Mouse (Mus musculus) layer of hippocampus, adult 9-10 months (tissue): ENCODE measurements around the gene Apold1.
A peak's percentile ranks its signal among the peaks of the same experiment; 100 is the strongest.

Experiments
- DNase-seq: peaks from one replicate; pipeline ENCODE4 v3.0.0; 2022; ENCODE audit warnings: low spot score

Apold1 gene

GRCm38 (mm10) chr6:134981231-134982062, at the start of gene Apold1:
Gene Apold1 (plus strand): TSS chr6:134981718.
- DNase-seq: no peak

GRCm38 (mm10) chr6:134932486-134933206, 48.9 kb upstream of the Apold1 start:
- DNase-seq: no peak

DNA sequence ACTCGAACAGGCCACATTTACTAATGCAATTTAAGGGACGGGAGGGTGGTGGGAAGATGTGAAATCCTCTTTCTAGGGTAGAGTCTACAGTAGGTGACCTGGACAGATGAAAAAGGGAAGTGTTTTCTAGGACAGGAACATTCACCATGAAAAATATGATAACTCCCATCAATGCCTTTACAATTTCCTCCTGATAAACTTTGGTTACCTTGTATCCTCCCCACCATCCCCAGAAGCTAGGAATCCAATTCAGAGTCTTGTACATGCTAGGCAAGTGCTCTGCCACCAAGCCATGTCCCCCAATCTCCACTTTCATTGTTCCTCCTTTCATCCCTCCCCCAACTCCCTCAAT, 48.3 kb upstream of the Apold1 start:
- DNase-seq: no peak

DNA sequence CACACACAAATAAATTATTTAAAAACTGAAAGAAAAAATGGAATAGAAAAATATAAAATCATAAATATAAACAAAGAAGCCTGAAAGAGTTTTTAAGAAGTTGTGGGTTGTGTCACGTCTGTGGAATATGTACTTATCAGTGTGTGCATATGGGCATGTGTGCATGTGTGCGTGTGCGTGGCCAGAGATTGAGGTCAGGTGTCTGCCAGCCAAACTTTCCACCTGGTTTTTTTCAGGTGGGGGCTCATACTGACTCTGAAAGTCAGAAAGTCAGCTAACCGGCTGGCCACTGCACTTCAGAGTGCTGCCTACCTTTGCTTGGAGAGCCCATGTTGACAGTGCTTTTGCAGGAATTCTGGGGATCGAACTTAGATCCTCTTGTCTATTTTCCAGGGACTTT, 47.2 kb upstream of the Apold1 start:
- no peak for DNase-seq

DNA sequence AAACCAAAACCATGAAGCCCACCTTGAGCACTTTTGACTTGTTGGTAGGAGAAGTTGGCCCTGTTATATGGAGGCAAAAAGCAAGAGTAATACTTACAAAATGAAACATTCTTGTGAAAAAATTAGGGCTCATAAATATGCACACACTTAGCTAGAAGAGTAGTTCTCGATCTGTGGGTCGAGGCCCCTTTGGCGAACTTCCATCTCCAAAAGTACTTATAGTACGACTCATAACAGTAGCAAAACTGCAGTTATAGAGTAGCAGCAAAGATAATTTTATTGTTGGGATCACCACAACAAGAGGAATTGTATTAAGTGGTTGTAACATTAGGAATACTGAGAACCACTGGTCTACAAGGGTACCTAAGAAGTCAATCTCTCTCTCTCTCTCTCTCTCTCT, 41.7 kb upstream of the Apold1 start:
- DNase-seq: no peak

- DNase-seq: no peak
Observed at GRCm38 (mm10) chr6:134943759-134944407, 37.6 kb upstream of the Apold1 start.

DNA sequence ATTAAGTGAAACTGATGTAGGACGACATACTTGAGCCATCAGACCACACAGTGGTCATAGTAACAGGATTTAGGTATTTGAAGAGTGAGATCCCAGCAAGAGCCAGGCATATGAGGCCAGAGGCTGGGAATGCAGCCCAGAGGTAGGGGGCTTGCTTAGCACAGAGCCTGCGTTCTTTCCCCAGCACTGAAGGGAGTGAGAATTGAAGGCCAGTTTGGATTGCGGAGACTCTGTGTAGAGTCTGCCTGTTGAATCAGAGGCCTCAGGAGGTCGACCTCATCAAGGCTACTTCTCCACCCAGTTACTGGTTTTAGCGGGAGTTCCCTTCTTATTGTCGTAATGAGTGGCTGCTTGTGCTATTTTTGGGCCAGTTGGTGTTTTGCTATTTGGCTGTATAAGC, 35.5 kb upstream of the Apold1 start:
- no peak for DNase-seq

DNA sequence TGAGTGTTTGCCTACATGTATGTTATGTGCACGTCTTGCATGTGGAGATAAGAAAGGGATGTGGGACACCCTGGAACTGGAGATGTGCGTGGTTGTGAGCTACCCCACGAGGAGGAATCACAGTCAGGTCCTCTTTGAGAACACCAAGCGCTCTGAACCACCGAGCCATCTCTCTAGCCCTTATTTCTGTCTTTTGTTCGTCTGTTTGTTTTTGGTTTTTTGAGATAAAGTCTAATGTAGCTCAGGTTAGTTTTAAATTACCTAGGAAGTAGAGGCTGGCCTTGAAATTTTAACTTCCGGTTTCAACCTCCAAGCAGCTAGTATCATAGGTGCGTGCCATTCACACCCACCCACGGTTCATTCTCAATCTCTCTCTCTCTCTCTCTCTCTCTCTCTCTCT, 34.7 kb upstream of the Apold1 start:
- DNase-seq: no peak

DNA sequence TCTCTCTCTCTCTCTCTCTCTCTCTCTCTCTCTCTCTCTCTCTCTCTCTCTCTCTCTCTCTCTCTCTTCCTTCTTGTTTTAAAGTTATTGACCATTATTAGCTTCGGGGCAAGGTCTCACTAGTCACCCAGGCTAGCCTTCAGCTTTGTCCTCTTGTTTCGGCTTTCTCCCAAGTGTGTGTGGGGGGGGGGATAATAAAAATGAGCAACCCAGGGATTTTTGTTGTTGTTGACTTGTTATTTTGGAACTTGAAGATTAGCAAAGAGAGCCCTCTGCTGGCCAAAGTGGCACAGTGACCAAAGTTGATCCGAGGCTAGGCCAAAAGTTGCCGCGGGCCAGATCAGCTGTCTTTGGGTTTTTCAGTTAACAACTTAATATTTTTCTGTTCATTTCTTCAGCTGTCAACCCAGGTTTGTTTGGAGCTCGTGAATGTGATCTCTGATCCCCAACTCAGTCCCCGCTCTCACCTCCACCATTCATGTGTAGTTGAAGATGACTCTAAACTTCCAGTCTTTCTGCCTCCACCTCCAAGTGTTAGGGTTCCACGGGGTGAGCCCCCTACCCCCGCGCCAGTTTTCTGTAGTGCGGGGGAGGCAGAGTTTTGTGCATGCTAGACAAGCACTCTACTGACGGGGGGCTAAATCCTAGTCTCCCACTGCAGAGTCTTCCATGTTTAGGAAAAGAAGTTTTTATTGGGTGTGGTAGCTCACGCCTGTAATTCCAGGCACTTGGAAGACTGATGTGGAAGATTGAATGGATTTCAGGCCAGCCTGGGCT, 34.0 kb upstream of the Apold1 start:
- DNase-seq: peak; percentile 56

GRCm38 (mm10) chr6:134948522-134949061, 32.9 kb upstream of the Apold1 start:
- DNase-seq: no peak

DNA sequence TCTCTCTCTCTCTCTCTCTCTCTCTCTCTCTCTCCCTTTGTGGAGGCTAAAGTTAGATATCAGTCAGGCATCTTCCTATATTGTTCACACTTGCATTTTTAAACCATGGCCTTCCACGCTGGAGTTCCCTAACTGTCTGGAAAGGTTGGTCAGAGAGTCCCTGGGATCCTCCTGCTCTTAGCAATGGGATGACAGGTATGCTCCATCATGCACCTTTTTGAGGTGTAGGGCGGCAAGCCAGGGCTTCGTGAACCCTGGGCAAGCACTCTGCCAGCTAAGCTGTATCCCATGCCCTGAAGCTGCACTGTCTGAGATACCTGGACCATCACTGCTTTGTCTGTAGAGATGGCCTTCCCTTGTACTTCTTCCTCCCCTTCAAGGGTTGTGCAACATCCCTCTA, 32.3 kb upstream of the Apold1 start:
- no peak for DNase-seq

- no peak for DNase-seq
Observed at GRCm38 (mm10) chr6:134951364-134951763, 30.2 kb upstream of the Apold1 start.

GRCm38 (mm10) chr6:134953976-134954375, 27.5 kb upstream of the Apold1 start:
- no peak for DNase-seq

DNA sequence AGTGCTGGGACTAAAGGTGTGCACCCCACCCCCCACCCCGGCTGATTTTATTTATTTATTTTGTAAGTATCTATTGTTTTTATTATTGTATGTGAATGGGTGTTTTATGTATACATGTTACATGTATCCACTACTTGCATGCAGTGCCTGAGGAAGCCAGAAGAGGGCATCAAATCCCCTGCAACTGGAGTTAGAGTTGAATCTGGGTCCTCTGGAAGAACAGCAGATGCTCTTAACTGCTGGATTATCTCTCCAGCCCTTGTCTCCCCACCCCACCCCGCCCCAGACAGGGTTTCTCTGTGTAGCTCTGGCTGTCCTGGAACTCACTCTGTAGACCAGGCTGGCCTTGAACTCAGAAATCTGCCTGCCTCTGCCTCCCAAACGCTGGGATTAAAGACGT, 25.1 kb upstream of the Apold1 start:
- no peak for DNase-seq

DNA sequence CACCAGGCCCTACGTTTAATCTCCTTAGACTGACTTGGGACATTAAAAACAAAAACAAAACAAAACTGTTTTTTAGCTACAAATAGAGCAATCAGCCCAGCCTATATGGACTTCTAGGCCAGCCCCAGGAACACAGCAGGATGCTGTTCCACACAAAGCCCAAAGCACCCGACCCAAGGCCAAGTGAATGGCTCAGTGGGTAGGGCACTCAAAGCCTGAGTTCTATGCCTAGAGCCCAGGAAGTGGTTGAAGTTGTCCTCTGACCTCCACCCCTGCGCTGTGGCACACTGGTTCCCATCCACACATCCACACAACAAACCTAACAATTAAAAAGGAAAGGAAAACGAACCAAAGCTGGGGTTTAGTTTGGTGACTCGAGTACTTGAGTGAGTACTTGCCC, 20.2 kb upstream of the Apold1 start:
- no peak for DNase-seq

DNA sequence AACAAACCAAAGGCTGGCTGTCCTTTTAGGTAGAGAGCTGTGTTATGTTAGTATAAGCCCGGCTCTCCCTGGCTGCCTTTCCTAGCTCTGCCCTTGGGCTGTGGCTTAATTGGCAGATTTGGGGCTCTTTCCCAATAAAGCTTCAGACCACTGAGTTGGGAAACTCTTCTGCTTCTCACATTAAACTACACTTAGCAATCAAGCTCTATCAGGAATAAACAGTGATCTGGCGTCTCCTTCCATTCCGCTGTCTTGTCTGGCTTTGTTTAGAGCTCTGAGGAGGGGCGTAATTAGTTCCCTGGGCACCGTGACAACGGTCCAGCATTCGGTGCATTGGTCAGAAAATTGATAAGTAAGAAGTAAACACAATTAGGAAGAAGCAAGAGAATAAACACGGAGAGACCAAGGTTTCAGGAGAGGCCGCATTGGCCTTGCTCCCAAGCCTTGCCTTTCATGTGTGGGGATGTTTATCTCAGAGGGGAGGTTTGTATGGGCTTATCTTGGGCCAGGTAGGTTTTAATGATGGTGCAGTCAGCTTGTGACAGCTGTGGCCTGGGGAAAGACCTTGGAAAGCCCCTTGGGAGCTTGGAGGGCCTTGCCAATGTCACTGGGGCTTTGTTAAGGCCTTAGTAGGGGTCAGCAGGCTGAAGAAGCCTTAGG, 19.5 kb upstream of the Apold1 start:
- DNase-seq: no peak

- DNase-seq: no peak
Observed at GRCm38 (mm10) chr6:134962518-134962893, 19.0 kb upstream of the Apold1 start.

DNA sequence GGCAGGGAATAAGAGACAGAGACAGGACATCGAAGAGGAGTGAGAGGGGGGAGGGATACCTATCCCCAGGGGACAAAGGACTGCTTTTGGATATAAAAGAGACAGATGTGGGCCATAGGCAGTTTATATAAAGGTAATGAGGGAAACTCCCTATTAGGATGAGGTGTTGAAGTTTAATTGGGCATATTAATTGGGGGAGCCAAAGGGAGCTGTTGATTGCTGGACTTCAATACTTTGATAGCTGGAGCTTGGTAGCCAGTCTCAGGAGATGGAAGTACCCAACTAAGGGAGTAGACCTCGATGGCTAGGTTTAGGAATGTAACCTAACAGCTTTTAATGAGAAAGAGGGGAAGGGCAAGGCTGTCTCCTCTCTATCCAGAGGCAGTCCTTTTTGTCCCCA, 17.6 kb upstream of the Apold1 start:
- no peak for DNase-seq

GRCm38 (mm10) chr6:134966681-134967080, 14.8 kb upstream of the Apold1 start:
- no peak for DNase-seq

GRCm38 (mm10) chr6:134968326-134968725, 13.2 kb upstream of the Apold1 start:
- DNase-seq: no peak

- no peak for DNase-seq
Observed at GRCm38 (mm10) chr6:134969498-134969897, 12.0 kb upstream of the Apold1 start.

DNA sequence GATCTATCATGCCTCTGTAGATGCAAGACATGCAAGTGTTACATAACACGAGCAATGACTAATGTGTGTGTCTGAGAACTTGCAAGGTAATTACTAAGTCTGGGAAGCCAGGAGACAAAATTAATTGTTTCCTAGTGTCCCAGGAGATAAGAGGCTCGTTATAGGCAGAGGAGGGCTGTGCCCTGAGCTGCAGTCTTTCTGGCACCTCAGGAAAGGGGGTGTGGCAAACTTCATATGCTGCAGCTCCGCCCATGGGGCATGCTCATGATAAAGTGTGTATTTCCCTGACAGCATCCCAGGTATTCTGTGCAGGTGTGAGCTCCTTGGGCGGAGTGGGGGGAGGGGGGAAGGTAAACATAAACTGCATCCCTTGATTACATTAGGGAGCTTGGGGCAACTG, 9.4 kb upstream of the Apold1 start:
- no peak for DNase-seq
